Mouse (Mus musculus) bone marrow macrophage, adult 2 months (primary cell): ENCODE results near the gene Msi2.

Experiments used
- CTCF ChIP-seq: IDR thresholded peaks from 2 replicates; pipeline ENCODE4 v1.5.1; 2012; ENCODE audit warnings: low read depth, mild to moderate bottlenecking, low read length, moderate library complexity
- POLR2A ChIP-seq: IDR thresholded peaks from 2 replicates; pipeline ENCODE4 v1.6.1; 2012; ENCODE audit warnings: mild to moderate bottlenecking, low read depth, low read length, borderline replicate concordance

DNA sequence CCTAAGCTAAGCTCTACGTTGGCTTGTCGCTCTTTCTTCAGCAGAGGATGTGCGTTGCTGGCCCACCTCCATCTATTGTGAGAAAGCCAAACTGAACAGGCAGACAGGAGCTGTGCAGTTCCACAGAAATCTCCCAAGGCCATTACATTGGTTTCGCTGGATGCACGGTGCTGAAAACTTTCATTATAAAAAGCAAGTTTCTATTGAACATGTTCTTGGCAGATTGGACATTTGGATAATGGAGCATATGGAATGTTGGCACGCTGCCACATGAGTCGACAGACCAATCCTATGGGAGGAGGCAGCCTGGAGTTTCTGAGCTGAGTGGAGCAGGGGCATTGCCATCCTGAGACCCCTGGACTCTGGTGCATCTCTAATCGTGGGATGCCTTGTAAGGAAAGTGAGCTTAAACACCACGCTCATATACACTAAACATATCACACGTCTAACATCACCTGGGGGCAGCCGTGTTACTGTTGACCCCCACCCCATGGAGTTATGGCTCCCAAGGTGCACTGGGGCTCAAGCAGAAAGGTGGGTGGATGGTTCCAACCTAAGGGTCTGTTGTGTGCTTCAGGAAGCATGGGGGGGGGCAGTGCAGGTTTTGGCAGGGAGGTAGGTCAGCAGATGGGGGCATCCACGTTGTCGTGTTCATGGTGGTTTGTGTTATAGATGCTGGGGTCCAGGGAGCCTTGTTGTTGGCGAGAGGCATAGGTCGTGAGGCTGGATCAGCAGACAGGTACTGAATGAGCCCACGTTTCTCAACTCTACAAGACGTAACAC, 389.3 kb downstream of the Msi2 start:
- TF ChIP-seq CTCF: no peak
- TF ChIP-seq POLR2A: no peak
